Mouse (Mus musculus) lung, embryonic 16.5 days (tissue): ENCODE results near the gene Apobec3. TPM values are rescaled to one million over a fixed set of nuclear protein-coding genes. Genes with fewer than 3 reads are reported as not detected.

ENCODE experiments used
- ATAC-seq: fragments of 200-750 bp; cut with Nextera tagmentation; 2 replicates; pipeline ENCODE4 v1.8.0; 2017; ENCODE audit warnings: low read depth, mild to moderate bottlenecking, moderate library complexity
- H3K27ac ChIP-seq: fragments of 300-500 bp; sonication (generic); 2 replicates; pipeline ENCODE4 v1.5.1; 2014; ENCODE audit warnings: mild to moderate bottlenecking, control low read depth, low read length
- H3K27me3 ChIP-seq: fragments of 300-500 bp; sonication (generic); 2 replicates; pipeline ENCODE4 v1.6.1; 2014; ENCODE audit warnings: low read depth, low read length, mixed read lengths; ENCODE audit not compliant: control insufficient read depth, insufficient read depth
- H3K36me3 ChIP-seq: fragments of 300-500 bp; sonication (generic); 2 replicates; pipeline ENCODE4 v1.6.1; 2014; ENCODE audit warnings: low read length; ENCODE audit not compliant: control insufficient read depth, insufficient read depth
- H3K4me1 ChIP-seq: fragments of 300-500 bp; sonication (generic); replicated peaks from 2 replicates; pipeline ENCODE4 v1.6.1; 2014; ENCODE audit warnings: low read length, mixed read lengths; ENCODE audit not compliant: control insufficient read depth, insufficient read depth
- H3K4me2 ChIP-seq: fragments of 300-500 bp; sonication (generic); 2 replicates; pipeline ENCODE4 v1.6.1; 2014; ENCODE audit warnings: low read depth, low read length, control low read depth
- H3K4me3 ChIP-seq: fragments of 300-500 bp; sonication (generic); 2 replicates; pipeline ENCODE4 v1.5.1; 2014; ENCODE audit warnings: mild to moderate bottlenecking, low read length, control low read depth
- H3K9ac ChIP-seq: fragments of 300-500 bp; sonication (generic); 2 replicates; pipeline ENCODE4 v1.6.1; 2014; ENCODE audit warnings: low read length, control low read depth
- H3K9me3 ChIP-seq: fragments of 300-500 bp; sonication (generic); 2 replicates; pipeline ENCODE4 v1.6.1; 2016; ENCODE audit warnings: low read length; ENCODE audit not compliant: control insufficient read depth
- WGBS: fragments of 180-500 bp; shearing (Covaris S2); extraction: QIAGEN DNeasy Blood & Tissue Kit; methylation state at CpG from one replicate; pipeline ENCODE4 v1.1.7; 2014; 5-methylcytosine and 5-hydroxymethylcytosine counted together
- polyA plus RNA-seq: library from polyadenylated mRNA; unstranded; fragments of >200 nt; fragmentation: Nextera tagmentation; extraction: Ambion mirVana; gene quantifications from 2 replicates; pipeline ENCODE4 v1.2.1, GENCODE M21; 2015

Apobec3 gene
- polyA plus RNA-seq, 1 experiment from 2014 or later: 43.2 TPM

- no peak overlapping the region for H3K27ac ChIP-seq
- no peak for ATAC-seq
- WGBS: 70% methylated on average over 6 of the region's 6 CpGs
Observed at GRCm38 (mm10) chr15:79913761-79914346, 22.4 kb downstream of the Apobec3 start.

GRCm38 (mm10) chr15:79914357-79914756, 22.9 kb downstream of the Apobec3 start:
- no peaks in the 10 kb centered on the region for H3K9me3 ChIP-seq

More at GRCm38 (mm10) chr15:79913761-79914346, 22.4 kb downstream of the Apobec3 start:
- Histone ChIP-seq H3K4me2 (no peak overlapping the region), H3K36me3 (0 out of 2 replicates have a peak, but pooled peaks cover 1% of the 10 kb centered on the region), H3K4me1 (no peaks in the 10 kb centered on the region), H3K27me3 (no peaks in the 10 kb centered on the region), H3K9ac (no peak overlapping the region), H3K4me3 (no peak overlapping the region), H3K9me3 (no peaks in the 10 kb centered on the region)

GRCm38 (mm10) chr15:79916150-79916549, 24.7 kb downstream of the Apobec3 start:
- no peaks in the 10 kb centered on the region for H3K9me3 ChIP-seq
- no peak overlapping the region for H3K4me2 ChIP-seq
- no peak overlapping the region for H3K9ac ChIP-seq
- H3K27ac ChIP-seq: no peak overlapping the region
- no peak for ATAC-seq
- WGBS: 68% methylated on average over 5 of the region's 5 CpGs
- H3K27me3 ChIP-seq: no peaks in the 10 kb centered on the region
- H3K4me1 ChIP-seq: no peaks in the 10 kb centered on the region
- H3K36me3 ChIP-seq: no peaks in the 10 kb centered on the region
- no peak overlapping the region for H3K4me3 ChIP-seq

More at GRCm38 (mm10) chr15:79914357-79914756, 22.9 kb downstream of the Apobec3 start:
- Histone ChIP-seq H3K4me3 (no peak overlapping the region), H3K4me1 (no peaks in the 10 kb centered on the region), H3K4me2 (no peak overlapping the region), H3K27me3 (no peaks in the 10 kb centered on the region), H3K27ac (no peak overlapping the region), H3K36me3 (no peaks in the 10 kb centered on the region), H3K9ac (no peak overlapping the region)
- 80% methylated on average over 3 of the region's 3 CpGs for WGBS
- no peak for ATAC-seq

- no peak for ATAC-seq
- Histone ChIP-seq H3K4me2 (no peak overlapping the region), H3K27ac (no peak overlapping the region), H3K4me1 (no peaks in the 10 kb centered on the region), H3K4me3 (no peak overlapping the region), H3K9ac (no peak overlapping the region), H3K9me3 (no peaks in the 10 kb centered on the region), H3K27me3 (no peaks in the 10 kb centered on the region), H3K36me3 (no peaks in the 10 kb centered on the region)
- WGBS: 87% methylated on average over 14 of the region's 14 CpGs
Observed at GRCm38 (mm10) chr15:79917111-79917720, 25.8 kb downstream of the Apobec3 start.

GRCm38 (mm10) chr15:79918485-79918884, 27.0 kb downstream of the Apobec3 start:
- Histone ChIP-seq H3K36me3 (no peaks in the 10 kb centered on the region), H3K4me2 (no peak overlapping the region), H3K9ac (no peak overlapping the region), H3K4me1 (no peaks in the 10 kb centered on the region), H3K27ac (no peak overlapping the region), H3K4me3 (no peak overlapping the region), H3K27me3 (no peaks in the 10 kb centered on the region), H3K9me3 (no peaks in the 10 kb centered on the region)
- 86% methylated on average over 16 of the region's 16 CpGs for WGBS
- no peak for ATAC-seq

GRCm38 (mm10) chr15:79919787-79920186, 28.3 kb downstream of the Apobec3 start:
- no peak for ATAC-seq
- Histone ChIP-seq H3K9ac (no peak overlapping the region), H3K4me3 (no peak overlapping the region), H3K4me2 (no peak overlapping the region), H3K27me3 (no peaks in the 10 kb centered on the region), H3K9me3 (no peaks in the 10 kb centered on the region), H3K36me3 (no peaks in the 10 kb centered on the region), H3K27ac (no peak overlapping the region), H3K4me1 (no peaks in the 10 kb centered on the region)
- 54% methylated on average over 2 of the region's 2 CpGs for WGBS

GRCm38 (mm10) chr15:79926856-79927416, 35.5 kb downstream of the Apobec3 start:
- Histone ChIP-seq H3K27me3 (no peaks in the 10 kb centered on the region; the same call in 1 of the 2 replicates), H3K9me3 (no peaks in the 10 kb centered on the region), H3K4me2 (peak overlapping the region; percentile 86), H3K4me3 (peak overlapping the region; percentile 69), H3K4me1 (peaks cover 12% of the 10 kb centered on the region; the same call in 1 of the 2 replicates), H3K9ac (peak overlapping the region; percentile 78), H3K36me3 (no peaks in the 10 kb centered on the region), H3K27ac (peak overlapping the region; percentile 50; the same call in 1 of the 2 replicates)
- WGBS: 78% methylated on average over 11 of the region's 11 CpGs
- ATAC-seq: no peak

GRCm38 (mm10) chr15:79927637-79928122, 36.2 kb downstream of the Apobec3 start:
- peaks cover 3% of the 10 kb centered on the region; the same call in 1 of the 2 replicates for H3K27me3 ChIP-seq
- peak overlapping the region; percentile 69 for H3K4me3 ChIP-seq
- peak overlapping the region; percentile 50; the same call in 1 of the 2 replicates for H3K27ac ChIP-seq
- H3K9me3 ChIP-seq: no peaks in the 10 kb centered on the region
- ATAC-seq: peak; percentile 87
- peaks cover 14% of the 10 kb centered on the region; the same call in 1 of the 2 replicates for H3K4me1 ChIP-seq
- no peaks in the 10 kb centered on the region for H3K36me3 ChIP-seq
- H3K9ac ChIP-seq: peak overlapping the region; percentile 78
- WGBS: under 1% methylated on average over 29 of the region's 29 CpGs
- H3K4me2 ChIP-seq: peak overlapping the region; percentile 86

- peaks cover 16% of the 10 kb centered on the region; the same call in 1 of the 2 replicates for H3K4me1 ChIP-seq
- no peak for ATAC-seq
- peak overlapping the region; percentile 86 for H3K4me2 ChIP-seq
- no peaks in the 10 kb centered on the region for H3K9me3 ChIP-seq
- peak overlapping the region; percentile 78 for H3K9ac ChIP-seq
- peaks cover 9% of the 10 kb centered on the region for H3K27me3 ChIP-seq
- WGBS: 72% methylated on average over 3 of the region's 3 CpGs
- no peaks in the 10 kb centered on the region for H3K36me3 ChIP-seq
- H3K27ac ChIP-seq: peak overlapping the region; percentile 40; the same call in 1 of the 2 replicates
- peak overlapping the region; percentile 69 for H3K4me3 ChIP-seq
Observed at GRCm38 (mm10) chr15:79928316-79928715, 36.9 kb downstream of the Apobec3 start.
